Mouse (Mus musculus): Measurements from ENCODE around the gene Abcc5.
"Not testable (repeated sequence)": the region's sequence is repeated elsewhere in the genome, so short reads cannot be mapped to it uniquely, and the experiment has no call there.

The Abcc5 gene

DNA sequence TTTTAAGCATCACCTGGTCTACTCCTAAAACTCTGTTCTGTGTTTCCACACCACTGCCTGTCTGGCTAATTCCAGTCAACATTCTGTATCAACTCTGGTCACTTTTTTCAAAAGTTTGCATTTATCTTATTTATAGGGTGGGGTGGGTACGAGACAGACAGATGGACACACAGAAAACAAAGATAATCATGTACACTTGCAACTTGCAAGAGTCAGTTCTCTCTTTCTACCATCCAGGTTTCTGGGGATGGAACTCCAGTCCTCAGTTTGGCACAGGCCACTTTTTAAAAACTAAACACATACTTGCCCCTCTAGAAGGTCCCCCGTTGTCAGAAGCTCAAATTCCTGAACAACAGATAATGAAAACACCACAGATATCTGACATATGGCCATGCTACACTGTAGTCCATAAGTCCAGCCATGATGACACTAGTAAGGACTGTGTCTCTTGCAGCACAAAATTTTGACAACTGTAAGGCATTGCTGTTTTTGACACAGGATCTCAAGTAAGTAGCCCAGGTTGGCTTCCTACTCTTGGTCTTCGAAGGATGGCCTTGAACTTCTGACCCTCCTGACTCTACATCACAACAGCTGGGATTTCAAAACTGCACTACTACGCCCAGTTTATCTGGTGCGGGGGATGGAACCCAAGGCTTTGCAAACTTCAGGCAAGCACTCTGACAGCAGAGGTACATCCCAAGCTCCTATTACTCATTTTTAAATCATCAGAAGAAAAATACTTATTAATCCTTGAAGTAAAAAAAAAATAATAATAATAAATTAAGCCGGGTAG lies 3.1 kb downstream of the Abcc5 start:
- in situ Hi-C loops (cut with MseI, MboI), result no loop called here

GRCm38 (mm10) chr16:20418054-20418453 lies 8.1 kb downstream of the Abcc5 start:
- in situ Hi-C loops (cut with MseI, MboI), result no loop called here

DNA sequence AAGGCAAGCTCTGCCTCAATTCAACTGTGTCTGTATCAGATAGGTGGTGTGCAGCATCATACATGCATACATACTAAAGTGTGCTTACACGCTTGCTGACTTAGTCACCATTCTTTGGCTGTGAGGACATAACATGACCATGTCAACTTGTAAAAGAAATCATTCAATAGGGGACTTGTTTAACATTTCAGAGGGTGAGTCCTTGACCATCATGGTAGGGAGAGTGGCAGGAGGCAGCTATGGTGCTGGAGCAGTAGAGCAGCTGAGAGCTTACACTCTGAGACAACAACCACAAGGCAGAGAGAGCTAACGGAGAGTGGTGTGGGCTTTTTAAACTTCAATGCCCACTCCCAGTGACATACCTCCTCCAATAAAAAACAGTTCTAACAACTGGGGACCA lies 9.9 kb downstream of the Abcc5 start:
- in situ Hi-C loops (cut with MseI, MboI), result no loop called here

GRCm38 (mm10) chr16:20415804-20416203 lies 10.4 kb downstream of the Abcc5 start:
- in situ Hi-C loops (cut with MseI, MboI), result no loop called here

DNA sequence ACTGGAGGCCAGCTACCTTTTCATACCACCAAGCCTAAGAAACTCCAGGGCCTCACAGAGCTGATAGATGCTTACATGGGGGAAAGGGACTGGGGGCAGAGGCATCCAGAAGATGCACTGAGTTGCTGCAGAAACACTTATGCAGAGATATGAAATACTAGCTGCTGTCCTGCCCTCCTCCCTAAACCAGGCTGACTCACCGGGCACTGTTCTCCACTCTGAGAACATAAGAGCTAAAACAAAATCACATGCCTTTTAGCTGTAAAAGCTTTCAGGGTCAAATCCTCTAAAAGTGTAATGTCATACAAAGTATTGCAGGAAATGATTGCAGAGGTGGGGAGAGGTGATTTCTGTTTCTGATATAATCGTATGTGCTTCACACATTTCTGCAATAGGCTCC lies 11.0 kb downstream of the Abcc5 start:
- in situ Hi-C loops (cut with MseI, MboI), result no loop called here

GRCm38 (mm10) chr16:20413870-20414331 lies 12.3 kb downstream of the Abcc5 start:
- in situ Hi-C loops (cut with MseI, MboI), result no loop called here

DNA sequence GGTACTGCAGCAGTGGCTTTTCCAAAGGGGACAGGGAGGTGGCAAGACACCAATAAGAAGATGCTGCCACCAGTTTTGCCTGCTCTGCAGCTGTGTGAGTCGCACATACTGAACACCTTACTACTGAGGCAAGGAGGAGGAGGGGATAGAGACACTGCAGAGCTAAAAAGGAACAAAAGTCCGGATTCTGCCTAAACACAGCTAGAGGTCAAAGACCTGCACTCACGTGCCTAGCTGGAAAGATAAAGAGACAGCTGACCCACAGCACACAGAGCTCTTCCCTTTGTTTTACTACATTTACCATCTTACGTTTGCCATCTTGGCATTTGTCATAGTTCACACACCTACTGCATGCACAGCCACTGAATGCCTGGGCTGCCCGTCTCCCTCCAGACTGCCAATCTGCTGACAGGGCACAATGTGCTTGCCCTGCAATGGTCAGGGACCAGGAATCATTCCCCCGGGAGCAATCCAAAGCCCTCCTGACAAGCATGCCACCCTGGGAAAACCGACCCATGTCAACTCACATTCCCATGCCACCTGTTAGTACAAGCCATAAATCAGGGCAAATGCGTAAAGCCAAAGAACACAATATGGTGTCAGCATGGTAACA lies 14.1 kb downstream of the Abcc5 start:
- in situ Hi-C loops (cut with MseI, MboI), result no loop called here

GRCm38 (mm10) chr16:20405335-20405734 lies 20.9 kb downstream of the Abcc5 start:
- in situ Hi-C loops (cut with MseI, MboI), result no loop called here

- in situ Hi-C loops (cut with MseI, MboI), result no loop called here
Measured at GRCm38 (mm10) chr16:20403327-20403726, 22.9 kb downstream of the Abcc5 start.

DNA sequence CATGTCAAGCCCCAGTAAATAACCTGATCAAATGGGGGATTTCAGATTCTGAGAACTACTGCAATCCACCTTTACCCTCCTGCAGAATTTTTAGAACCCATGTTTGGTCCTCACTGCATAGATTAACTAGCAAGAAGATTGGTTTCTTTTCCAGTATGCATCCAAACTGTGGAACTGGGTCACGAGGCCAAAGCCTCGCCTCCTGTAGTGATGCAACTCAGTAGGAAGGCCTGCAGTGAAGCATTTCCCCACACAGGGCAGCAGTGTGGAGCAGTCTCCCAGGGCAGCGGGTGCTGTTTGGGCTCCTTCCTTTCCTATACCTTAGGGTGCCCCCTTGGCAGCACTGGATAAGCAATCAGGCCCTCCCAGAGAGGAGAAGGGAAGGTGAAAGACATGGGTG lies 24.6 kb downstream of the Abcc5 start:
- in situ Hi-C loops (cut with MseI, MboI), result no loop called here

DNA sequence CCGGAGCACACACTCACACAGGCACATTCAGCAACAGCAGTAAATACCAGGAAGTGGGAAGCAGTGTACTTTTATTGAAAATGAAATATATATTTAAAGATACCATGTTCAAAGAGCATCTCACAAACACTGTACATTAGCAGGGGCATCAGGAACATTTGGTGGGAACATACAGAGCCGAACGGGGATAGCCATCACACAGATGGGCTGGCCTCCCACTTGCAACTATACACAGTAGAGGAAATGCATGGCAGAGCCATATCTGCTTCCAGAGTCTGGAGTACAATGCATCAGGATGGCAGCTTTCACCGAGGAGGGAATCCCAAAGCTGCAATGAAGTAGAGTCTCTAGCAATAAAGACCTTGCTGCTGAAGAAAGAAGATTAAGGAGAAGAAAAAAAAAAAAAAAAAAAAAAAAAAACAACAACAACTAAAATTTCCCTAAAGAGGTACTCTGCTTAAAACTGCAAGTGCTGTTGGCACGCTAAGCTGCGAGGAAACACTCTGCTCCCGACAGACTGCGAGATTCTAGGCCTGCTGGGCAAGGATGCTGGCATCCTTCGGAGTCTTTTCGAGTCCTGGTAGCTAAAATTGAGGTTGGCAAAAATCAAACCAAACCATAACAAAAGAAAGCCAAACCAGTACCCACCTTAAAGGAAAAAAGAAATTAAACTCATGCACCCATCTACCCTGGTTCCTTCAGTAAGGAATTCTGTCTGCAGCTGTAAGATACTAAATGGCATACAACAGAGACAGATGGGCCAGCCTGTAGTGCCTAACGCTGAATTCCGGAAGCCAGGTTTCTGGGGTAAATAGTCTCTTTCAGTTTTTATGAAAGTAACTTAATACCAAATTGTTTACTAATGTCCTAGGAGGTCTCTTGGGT lies 25.2 kb downstream of the Abcc5 start:
- in situ Hi-C loops (cut with MseI, MboI), result no loop called here

- in situ Hi-C loops (cut with MseI, MboI), result no loop called here
Measured at GRCm38 (mm10) chr16:20396851-20397250, 29.3 kb downstream of the Abcc5 start.

DNA sequence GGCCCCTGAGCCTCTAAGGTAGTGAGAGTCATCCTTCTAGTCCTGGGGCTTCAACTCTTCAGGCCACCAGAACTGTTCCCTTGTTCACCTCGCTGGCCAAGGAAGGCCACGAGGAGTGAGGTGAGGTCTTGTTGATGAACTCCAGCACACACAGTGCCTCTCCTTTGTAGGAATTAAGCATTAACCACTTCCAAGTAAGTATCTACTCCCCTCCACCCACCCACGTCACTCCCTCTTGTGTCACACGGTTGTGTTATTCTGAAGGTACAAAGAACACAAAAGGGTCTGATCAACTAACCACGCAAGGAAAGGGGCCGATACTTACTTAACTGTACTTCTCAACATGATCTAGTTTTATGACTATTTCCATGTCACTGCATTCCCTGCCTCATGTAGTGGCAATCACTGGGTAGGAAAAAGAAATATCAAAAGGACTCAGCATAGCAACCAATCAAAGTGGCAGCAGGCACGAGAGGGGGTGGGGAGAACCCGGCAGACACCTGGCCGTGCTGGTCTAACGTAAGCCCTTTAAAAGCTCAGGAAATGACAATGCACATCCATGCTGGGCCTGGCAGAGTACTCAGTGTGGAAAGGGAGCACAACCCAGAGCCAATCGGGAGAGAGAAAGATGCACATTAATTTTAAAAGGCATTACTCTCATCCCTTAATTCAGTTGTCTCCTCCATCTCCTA lies 30.8 kb downstream of the Abcc5 start:
- in situ Hi-C loops (cut with MseI, MboI), result no loop called here

DNA sequence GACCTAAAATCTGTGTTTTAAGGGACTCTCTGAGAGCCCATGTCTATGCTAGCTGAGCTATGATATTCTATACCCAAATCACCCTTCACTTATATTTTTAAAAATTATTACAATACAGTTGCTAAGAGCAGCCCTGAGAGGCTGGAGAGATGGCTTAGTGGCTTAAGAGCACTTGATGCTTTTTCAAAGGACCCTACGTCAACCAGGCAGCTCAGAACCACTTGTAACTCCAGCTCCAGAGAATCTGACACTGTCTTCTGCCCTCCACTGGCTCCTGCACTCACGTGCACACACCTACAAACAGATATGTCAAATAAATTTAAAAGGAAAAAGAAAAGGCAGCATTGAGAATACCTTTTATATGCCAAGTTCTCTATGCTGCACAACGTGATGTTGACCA lies 34.4 kb downstream of the Abcc5 start:
- in situ Hi-C loops (cut with MseI, MboI), result no loop called here

DNA sequence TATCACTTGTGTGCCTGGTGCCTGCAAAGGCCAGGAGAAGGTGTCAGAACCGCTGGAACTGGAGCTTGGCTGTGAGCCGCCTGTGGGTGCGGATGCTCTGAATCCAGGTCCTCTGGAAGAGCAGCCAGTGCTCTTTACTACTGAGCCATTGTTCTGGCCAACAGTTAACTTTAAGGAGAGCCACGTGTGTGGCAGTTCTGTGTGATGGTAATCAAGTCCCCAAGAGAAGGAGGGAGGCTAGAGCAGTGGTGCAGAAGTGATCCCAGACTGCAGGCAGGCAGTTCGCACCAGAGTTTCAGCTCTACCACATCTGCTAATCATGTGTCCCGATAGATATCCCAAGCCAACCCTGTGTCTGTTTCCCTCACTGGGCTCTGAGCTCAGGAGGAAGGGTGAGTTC lies 36.0 kb downstream of the Abcc5 start:
- in situ Hi-C loops (cut with MseI, MboI), result no loop called here

- in situ Hi-C loops (cut with MseI, MboI), result no loop called here
Measured at GRCm38 (mm10) chr16:20381031-20381430, 45.2 kb downstream of the Abcc5 start.

GRCm38 (mm10) chr16:20375341-20375740 lies 50.9 kb downstream of the Abcc5 start:
- in situ Hi-C loops (cut with MseI, MboI), result no loop called here

GRCm38 (mm10) chr16:20371731-20372130 lies 54.5 kb downstream of the Abcc5 start:
- in situ Hi-C loops (cut with MseI, MboI), result no loop called here

DNA sequence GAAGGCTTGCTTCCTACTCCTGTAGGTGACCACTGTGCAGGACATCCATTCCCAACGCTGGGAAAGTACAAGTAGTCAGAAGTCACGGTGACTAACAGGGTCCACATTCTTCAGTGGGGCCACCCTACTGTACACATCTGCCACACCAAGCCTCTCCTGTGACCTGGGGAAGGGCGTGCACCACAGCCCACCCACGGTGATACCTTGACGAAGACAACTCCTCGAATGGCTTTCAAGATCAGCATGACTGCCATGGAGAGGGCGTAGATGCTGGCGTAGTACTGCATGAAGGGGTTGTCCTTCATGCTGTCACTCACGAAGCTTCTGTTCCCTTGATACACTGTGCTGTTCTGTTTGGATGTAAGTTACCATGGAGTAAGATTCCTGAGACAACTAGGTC lies 58.0 kb downstream of the Abcc5 start:
- in situ Hi-C loops (cut with MseI, MboI), result no loop called here

- in situ Hi-C loops (cut with MseI, MboI), result no loop called here
Measured at GRCm38 (mm10) chr16:20362121-20362520, 64.1 kb downstream of the Abcc5 start.

GRCm38 (mm10) chr16:20361496-20361895 lies 64.7 kb downstream of the Abcc5 start:
- in situ Hi-C loops (cut with MseI, MboI), result not testable (repeated sequence)
